ENCODE assay signal across 10 mouse cellular contexts in genomic region chr7:92806512-92807188, GRCm38 (mm10).
DNase-seq lines count a peak whose midpoint lies in the region; ATAC-seq and TF ChIP-seq lines count a peak whose summit lies in the region.
"Had no signal": no experiment of that assay in that cellular context is flagged by ENCODE, and none has a peak within 500 bp of the region (broad histone marks: within the 10 kb centered on the region; RNA-seq: fewer than 3 reads in every experiment).

No protein-coding gene starts in this region.

- H3K9ac ChIP-seq in forebrain, embryonic 14.5 days (ENCODE audit: low read length) = no peak overlapping the region
- H3K9ac ChIP-seq in neural tube, embryonic 14.5 days (replicated peaks; ENCODE audit: low read depth, low read length) = no peak overlapping the region

- 36% methylated on average over 15 of the region's 15 CpGs for WGBS in forebrain, embryonic 14.5 days
- WGBS in neural tube, embryonic 14.5 days = 35% methylated on average over 15 of the region's 15 CpGs

- H3K27me3 ChIP-seq in forebrain, embryonic 14.5 days (replicated peaks; ENCODE audit: control insufficient read depth, insufficient read depth, low read length) = no peaks in the 10 kb centered on the region
- H3K27me3 ChIP-seq in neural tube, embryonic 14.5 days (ENCODE audit: control insufficient read depth, insufficient read depth, low read length) = no peaks in the 10 kb centered on the region

- H3K9me3 ChIP-seq in forebrain, embryonic 14.5 days (replicated peaks; ENCODE audit: control insufficient read depth, low read length) = no peaks in the 10 kb centered on the region
- no peaks in the 10 kb centered on the region for H3K9me3 ChIP-seq in neural tube, embryonic 14.5 days (ENCODE audit: control insufficient read depth, low read length)

- 0 out of 2 replicates have a peak, but pooled peaks cover 2% of the 10 kb centered on the region for H3K36me3 ChIP-seq in forebrain, embryonic 14.5 days (ENCODE audit: control insufficient read depth, insufficient read depth, low read length)
- H3K36me3 ChIP-seq in neural tube, embryonic 14.5 days (ENCODE audit: control insufficient read depth, insufficient read depth, low read length) = no peaks in the 10 kb centered on the region

- H3K4me2 ChIP-seq in forebrain, embryonic 14.5 days (ENCODE audit: low read length) = no peak overlapping the region
- H3K4me2 ChIP-seq in neural tube, embryonic 14.5 days (ENCODE audit: low read depth, low read length) = no peak overlapping the region

- DNase-seq in layer of hippocampus, adult 2 months (ENCODE audit: low spot score in 2 of 2) = peak in 1 of 2 experiments; percentile 55
- DNase-seq in layer of hippocampus, adult 11-12 months (ENCODE audit: low spot score) = no peak
- peak; percentile 67 for DNase-seq in brain, embryonic 14.5 days (ENCODE audit: low read depth)
- peak; percentile 37 for DNase-seq in forebrain, embryonic 14.5 days (ENCODE audit: low spot score)
- DNase-seq in adipocyte (ENCODE audit: low spot score) = no peak
- DNase-seq in adrenal gland, adult 18-20 months (ENCODE audit: low spot score in 2 of 2) = no peak
- DNase-seq: gastrocnemius, postnatal 14 days had no signal

- TF ChIP-seq CTCF in layer of hippocampus, adult 2 months (conservative IDR thresholded peaks at IDR 0.05) = no peak
- TF ChIP-seq CTCF in brain, embryonic 14.5 days (IDR thresholded peaks at IDR 0.05; ENCODE audit: borderline replicate concordance, extremely low read depth, insufficient read depth, insufficient read length) = no peak

- H3K4me3 ChIP-seq in layer of hippocampus, adult 2 months = peak overlapping the region; percentile 25; the same call in 1 of the 2 replicates
- H3K4me3 ChIP-seq in forebrain, embryonic 14.5 days (ENCODE audit: low read depth, low read length) = no peak overlapping the region
- no peak overlapping the region for H3K4me3 ChIP-seq in neural tube, embryonic 14.5 days (ENCODE audit: low read depth, low read length)
- H3K4me3 ChIP-seq: myocyte had no signal

- no peak for TF ChIP-seq POLR2A in brain, embryonic 14.5 days (IDR thresholded peaks at IDR 0.05; ENCODE audit: borderline replicate concordance, extremely low read depth, insufficient read depth, insufficient read length, poor library complexity, severe bottlenecking)

- no peaks in the 10 kb centered on the region for H3K4me1 ChIP-seq in forebrain, embryonic 14.5 days (ENCODE audit: control insufficient read depth, insufficient read depth, low read length)
- H3K4me1 ChIP-seq in neural tube, embryonic 14.5 days (ENCODE audit: control insufficient read depth, insufficient read depth, low read length) = 0 out of 2 replicates have a peak, but pooled peaks cover 10% of the 10 kb centered on the region

- peak overlapping the region; percentile 80 for H3K27ac ChIP-seq in layer of hippocampus, adult 2 months
- no peak overlapping the region for H3K27ac ChIP-seq in forebrain, embryonic 14.5 days (ENCODE audit: low read depth, low read length)
- H3K27ac ChIP-seq in neural tube, embryonic 14.5 days (ENCODE audit: low read depth, low read length) = no peak overlapping the region

- ATAC-seq in forebrain, embryonic 14.5 days = 0 out of 2 replicates have a peak, but pooled peaks have one; percentile 15
- peak; percentile 62; the same call in 1 of the 2 replicates for ATAC-seq in neural tube, embryonic 14.5 days (ENCODE audit: low read depth)
- ATAC-seq in megakaryocyte, adult 5-6 weeks (ENCODE audit: poor library complexity, severe bottlenecking) = no peak

Comparison
In these comparisons a context has a peak if more than half of its experiments do, and no peak if none do; other contexts are left out.
1. DNase-seq: peak in brain, embryonic 14.5 days (single experiment) and forebrain, embryonic 14.5 days (single experiment); none in layer of hippocampus, adult 11-12 months (single experiment), adipocyte (single experiment) and adrenal gland, adult 18-20 months (0 of 2).